Mouse (Mus musculus): ENCODE results near the gene Cdc14b.

GRCm38 (mm10) chr13:64274879-64275753 is at the start of gene Cdc14b:
- no peak for TF ChIP-seq GATA1 (IDR thresholded peaks at IDR 0.05; ENCODE audit: borderline replicate concordance, low read length)
- TF ChIP-seq FLI1 (IDR thresholded peaks at IDR 0.05; ENCODE audit: low read length) = no peak
